Mouse (Mus musculus): ENCODE results near the gene Map2k5.

GRCm38 (mm10) chr9:63139661-63140060, 238.0 kb downstream of the Map2k5 start:
- TF ChIP-seq CTCF (IDR thresholded peaks at IDR 0.05; ENCODE audit: borderline replicate concordance, control insufficient read depth, extremely low read depth, insufficient read depth, low read length, poor library complexity) (no peak), POLR2A (IDR thresholded peaks at IDR 0.05; ENCODE audit: control insufficient read depth, extremely low read depth, insufficient read depth, low read length, poor library complexity) (no peak)

Measured in thymus, adult 2 months (tissue).